Mouse (Mus musculus): ENCODE measurements at regions not wholly inside any gene's neighbourhood (a gene's known extent, or its start where the extent isn't known, plus 50 kb on each side); places are given as distances from the start of the nearest gene placed in this dataset.

- TF ChIP-seq POLR2A (IDR thresholded peaks at IDR 0.05; ENCODE audit: insufficient read length, low read depth) (no peak), MAX (IDR thresholded peaks at IDR 0.05; ENCODE audit: low read depth) (no peak), USF1 (IDR thresholded peaks at IDR 0.05; ENCODE audit: low read depth) (no peak), POLR2AphosphoS2 (IDR thresholded peaks at IDR 0.05; ENCODE audit: insufficient read length, low read depth) (no peak)
These were observed 713.7 kb downstream of the Inhba start for GRCm38 (mm10) chr13:16725350-16725749.
